Mouse (Mus musculus): ENCODE measurements around the gene Gtf2h4.

- TF ChIP-seq POLR2A (IDR thresholded peaks at IDR 0.05; ENCODE audit: low read depth, low read length) (no peak), CTCF (IDR thresholded peaks at IDR 0.05; ENCODE audit: extremely low read depth, insufficient read depth, insufficient read length, insufficient replicate concordance) (no peak)
Measured at GRCm38 (mm10) chr17:35719616-35720339, 46.2 kb upstream of the Gtf2h4 start.
